Mouse (Mus musculus) liver, embryonic 15.5 days (tissue): Measurements from ENCODE around the gene Asic2. TPM values are rescaled to one million over a fixed set of nuclear protein-coding genes. Genes with fewer than 3 reads are reported as not detected.

Source experiments
- ATAC-seq: fragments of 200-750 bp; cut with Nextera tagmentation; 2 replicates; pipeline ENCODE4 v1.8.0; 2017; ENCODE audit warnings: moderate number of reproducible peaks, mild to moderate bottlenecking, moderate library complexity; ENCODE audit not compliant: insufficient read depth
- H3K27ac ChIP-seq: fragments of 300-500 bp; sonication (generic); replicated peaks from 2 replicates; pipeline ENCODE4 v1.5.1; 2015; ENCODE audit warnings: mild to moderate bottlenecking, inconsistent platforms
- H3K27me3 ChIP-seq: fragments of 300-500 bp; sonication (generic); 2 replicates; pipeline ENCODE4 v1.6.1; 2015; ENCODE audit warnings: mild to moderate bottlenecking, inconsistent platforms
- H3K36me3 ChIP-seq: fragments of 300-500 bp; sonication (generic); replicated peaks from 2 replicates; pipeline ENCODE4 v1.6.1; 2015; ENCODE audit warnings: moderate library complexity, mild to moderate bottlenecking, inconsistent platforms
- H3K4me1 ChIP-seq: fragments of 300-500 bp; sonication (generic); replicated peaks from 2 replicates; pipeline ENCODE4 v1.6.1; 2015; ENCODE audit warnings: inconsistent platforms
- H3K4me2 ChIP-seq: fragments of 300-500 bp; sonication (generic); 2 replicates; pipeline ENCODE4 v1.6.1; 2015; ENCODE audit warnings: moderate library complexity, mild to moderate bottlenecking, inconsistent platforms
- H3K4me3 ChIP-seq: fragments of 300-500 bp; sonication (generic); replicated peaks from 2 replicates; pipeline ENCODE4 v1.5.1; 2015; ENCODE audit warnings: mild to moderate bottlenecking, inconsistent platforms
- H3K9ac ChIP-seq: fragments of 300-500 bp; sonication (generic); 2 replicates; pipeline ENCODE4 v1.6.1; 2015; ENCODE audit warnings: moderate library complexity, mild to moderate bottlenecking, inconsistent platforms
- H3K9me3 ChIP-seq: fragments of 300-500 bp; sonication (generic); replicated peaks from 2 replicates; pipeline ENCODE4 v1.6.1; 2016; ENCODE audit warnings: inconsistent platforms
- WGBS: fragments of 180-500 bp; shearing (Covaris S2); methylation state at CpG from one replicate; pipeline ENCODE4 v1.1.7; 2015; ENCODE audit warnings: mixed read lengths; ENCODE audit not compliant: insufficient replicate concordance; 5-methylcytosine and 5-hydroxymethylcytosine counted together
- polyA plus RNA-seq: library from polyadenylated mRNA; unstranded; fragments of >200 nt; fragmentation: Nextera tagmentation; extraction: Ambion mirVana; gene quantifications from 2 replicates; pipeline ENCODE4 v1.2.1, GENCODE M21; 2015

Gene Asic2
- polyA plus RNA-seq, 1 experiment from 2014 or later, result 0.03 TPM

GRCm38 (mm10) chr11:80872509-80873474, 1095.5 kb downstream of the Asic2 start:
- Histone ChIP-seq H3K9ac (peak overlapping the region; percentile 33; the same call in 1 of the 2 replicates), H3K4me2 (peak overlapping the region; percentile 63), H3K4me1 (peaks cover 41% of the 10 kb centered on the region), H3K36me3 (no peaks in the 10 kb centered on the region), H3K9me3 (no peaks in the 10 kb centered on the region), H3K27me3 (no peaks in the 10 kb centered on the region), H3K4me3 (peak overlapping the region; percentile 27), H3K27ac (peak overlapping the region; percentile 93)
- WGBS, result 25% methylated on average over 17 of the region's 17 CpGs
- peak; percentile 96 for ATAC-seq

- H3K4me2 ChIP-seq, result no peak overlapping the region
- no peak overlapping the region for H3K9ac ChIP-seq
- no peak overlapping the region for H3K27ac ChIP-seq
- 70% methylated on average over 1 of the region's 1 CpGs for WGBS
- H3K36me3 ChIP-seq, result no peaks in the 10 kb centered on the region
- no peaks in the 10 kb centered on the region for H3K9me3 ChIP-seq
- ATAC-seq, result no peak
- peaks cover 31% of the 10 kb centered on the region for H3K4me1 ChIP-seq
- no peak overlapping the region for H3K4me3 ChIP-seq
- peaks cover 6% of the 10 kb centered on the region; the same call in 1 of the 2 replicates for H3K27me3 ChIP-seq
Observed at GRCm38 (mm10) chr11:80868039-80868438, 1100.2 kb downstream of the Asic2 start.

DNA sequence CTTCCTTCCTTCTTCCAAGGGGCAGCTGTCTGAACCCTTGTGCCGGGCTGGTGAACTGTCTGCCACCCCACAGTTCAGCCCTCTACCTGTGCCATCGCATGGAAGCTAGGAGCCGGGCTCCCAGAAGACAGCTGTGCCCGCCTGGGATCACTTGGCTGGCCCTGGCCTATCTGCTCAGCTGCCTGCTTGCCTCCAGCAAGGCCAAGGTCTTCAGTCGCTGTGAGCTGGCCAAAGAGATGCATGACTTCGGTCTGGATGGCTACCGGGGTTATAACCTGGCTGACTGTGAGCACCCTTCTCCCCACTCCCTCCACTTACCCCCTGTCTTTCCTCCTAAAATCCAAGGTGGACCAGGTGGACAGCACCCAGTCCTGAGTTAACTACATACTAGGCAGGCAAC, 1105.3 kb downstream of the Asic2 start:
- Histone ChIP-seq H3K9me3 (no peaks in the 10 kb centered on the region), H3K4me2 (no peak overlapping the region), H3K9ac (no peak overlapping the region), H3K4me1 (peaks cover 5% of the 10 kb centered on the region), H3K36me3 (no peaks in the 10 kb centered on the region), H3K27me3 (peaks cover 12% of the 10 kb centered on the region; the same call in 1 of the 2 replicates), H3K27ac (no peak overlapping the region), H3K4me3 (no peak overlapping the region)
- WGBS, result 72% methylated on average over 7 of the region's 7 CpGs
- ATAC-seq, result no peak

DNA sequence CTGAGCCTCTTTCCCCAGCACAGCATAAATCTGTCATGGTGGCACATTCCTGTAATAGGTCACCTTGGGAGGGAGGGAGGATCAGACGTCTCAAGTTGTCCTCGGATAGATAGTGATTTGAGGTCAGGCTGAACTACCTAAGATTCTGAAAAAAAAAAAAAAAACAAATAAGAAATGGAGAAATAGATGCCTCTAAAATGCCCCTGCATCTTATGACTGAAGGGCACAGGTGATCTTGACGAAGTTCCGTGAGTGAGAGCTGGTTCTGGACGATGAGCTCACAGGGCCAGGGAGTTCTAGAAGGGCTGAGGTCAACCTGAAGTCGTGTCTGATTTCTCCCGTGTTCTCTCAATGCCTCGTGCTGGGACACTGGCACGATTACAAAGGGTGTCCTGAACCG, 1110.2 kb downstream of the Asic2 start, which contains the start of gene Spaca3:
Spaca3 (plus strand) TSS at position 301 of the 400 bp plus-strand sequence.
- WGBS, result 63% methylated on average over 10 of the region's 10 CpGs
- Histone ChIP-seq H3K9ac (no peak within 1 kb of the TSS), H3K4me1 (peaks cover 40% of the 10 kb centered on the region), H3K4me3 (no peak within 1 kb of the TSS), H3K4me2 (no peak within 1 kb of the TSS), H3K27ac (no peak within 1 kb of the TSS), H3K9me3 (no peaks in the 10 kb centered on the region), H3K27me3 (peaks cover 12% of the 10 kb centered on the region), H3K36me3 (no peaks in the 10 kb centered on the region)
- ATAC-seq, result no peak

DNA sequence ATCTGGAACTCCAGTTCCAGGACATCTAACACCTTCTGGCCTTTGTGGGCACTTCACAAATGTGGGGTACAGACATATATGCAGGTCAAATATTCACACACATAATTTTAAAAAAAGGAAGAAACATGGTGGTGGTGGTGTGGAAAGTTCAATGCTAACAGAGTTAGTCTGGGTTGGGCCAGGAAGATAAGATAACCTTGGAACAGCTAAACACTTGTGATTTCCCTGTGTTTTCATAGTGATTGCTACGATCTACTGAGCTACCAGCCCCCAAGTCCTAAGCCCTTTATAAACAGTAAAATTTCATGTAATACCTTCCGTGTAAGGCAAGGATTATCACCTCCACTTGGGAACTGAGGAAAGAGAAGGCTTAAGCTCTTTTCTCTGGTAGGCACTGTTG, 1111.4 kb downstream of the Asic2 start:
- Histone ChIP-seq H3K4me1 (peaks cover 51% of the 10 kb centered on the region), H3K27me3 (peaks cover 19% of the 10 kb centered on the region), H3K27ac (no peak overlapping the region), H3K9me3 (no peaks in the 10 kb centered on the region), H3K4me2 (no peak overlapping the region), H3K9ac (no peak overlapping the region), H3K36me3 (no peaks in the 10 kb centered on the region), H3K4me3 (no peak overlapping the region)
- 50% methylated on average over 2 of the region's 2 CpGs for WGBS
- ATAC-seq, result no peak

DNA sequence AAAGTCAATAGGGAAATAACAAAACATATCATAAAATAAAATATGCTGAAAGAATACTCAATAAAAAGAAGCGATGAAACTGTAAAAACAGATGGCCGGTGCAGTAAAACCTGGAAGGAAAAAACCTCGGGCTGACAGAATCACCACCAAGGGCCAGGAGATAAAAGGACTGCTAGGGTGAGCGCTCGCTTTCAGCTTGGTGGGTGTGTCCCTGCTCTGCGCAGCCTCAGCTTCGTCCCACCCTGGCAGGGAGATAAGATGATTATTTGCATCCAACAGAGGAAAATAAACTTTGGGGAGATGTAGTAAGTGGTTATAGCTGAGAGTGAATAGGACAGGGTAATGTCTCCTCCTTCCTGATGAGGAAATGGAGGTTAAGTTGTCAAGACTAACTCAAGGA, 1113.3 kb downstream of the Asic2 start:
- H3K27ac ChIP-seq, result peak overlapping the region; percentile 43; the same call in 1 of the 2 replicates
- H3K27me3 ChIP-seq, result peaks cover 18% of the 10 kb centered on the region
- H3K9ac ChIP-seq, result no peak overlapping the region
- peak overlapping the region; percentile 52 for H3K4me2 ChIP-seq
- peaks cover 51% of the 10 kb centered on the region for H3K4me1 ChIP-seq
- no peaks in the 10 kb centered on the region for H3K9me3 ChIP-seq
- H3K4me3 ChIP-seq, result 0 out of 2 replicates have a peak overlapping the region, but pooled peaks have one; percentile 12
- H3K36me3 ChIP-seq, result no peaks in the 10 kb centered on the region
- ATAC-seq, result peak; percentile 90
- 21% methylated on average over 7 of the region's 7 CpGs for WGBS

- H3K9me3 ChIP-seq, result no peaks in the 10 kb centered on the region
- peak; percentile 36; the same call in 1 of the 2 replicates for ATAC-seq
- H3K9ac ChIP-seq, result no peak overlapping the region
- H3K4me1 ChIP-seq, result peaks cover 46% of the 10 kb centered on the region
- no peaks in the 10 kb centered on the region for H3K36me3 ChIP-seq
- 67% methylated on average over 11 of the region's 11 CpGs for WGBS
- peaks cover 15% of the 10 kb centered on the region for H3K27me3 ChIP-seq
- 0 out of 2 replicates have a peak overlapping the region, but pooled peaks have one; percentile 12 for H3K4me3 ChIP-seq
- H3K4me2 ChIP-seq, result peak overlapping the region; percentile 52
- H3K27ac ChIP-seq, result peak overlapping the region; percentile 43; the same call in 1 of the 2 replicates
Observed at GRCm38 (mm10) chr11:80854430-80854829, 1113.8 kb downstream of the Asic2 start.

DNA sequence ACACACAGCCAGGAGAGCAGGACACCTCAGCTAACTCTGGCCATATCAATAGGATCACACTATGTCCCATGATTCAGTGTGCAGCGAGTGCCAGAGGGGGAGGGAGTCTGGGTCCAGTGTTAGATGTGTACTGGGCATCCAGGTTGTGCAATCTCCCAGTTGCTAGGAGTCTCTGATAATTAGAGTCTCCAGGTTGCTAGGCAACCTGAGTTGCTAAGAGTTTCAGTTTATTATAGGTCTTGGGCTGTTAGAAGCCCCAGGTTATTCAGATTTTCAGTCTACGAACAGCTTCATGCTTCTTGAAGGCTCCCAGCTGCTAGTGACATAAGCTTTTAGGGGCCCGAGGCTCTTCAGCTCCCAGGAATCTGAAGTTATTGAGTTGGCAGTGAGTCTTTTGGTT, 1115.2 kb downstream of the Asic2 start:
- no peak for ATAC-seq
- 49% methylated on average over 3 of the region's 3 CpGs for WGBS
- no peaks in the 10 kb centered on the region for H3K36me3 ChIP-seq
- no peak overlapping the region for H3K4me3 ChIP-seq
- H3K9me3 ChIP-seq, result no peaks in the 10 kb centered on the region
- H3K4me2 ChIP-seq, result no peak overlapping the region
- no peak overlapping the region for H3K9ac ChIP-seq
- peaks cover 17% of the 10 kb centered on the region for H3K27me3 ChIP-seq
- H3K27ac ChIP-seq, result no peak overlapping the region
- peaks cover 46% of the 10 kb centered on the region for H3K4me1 ChIP-seq

GRCm38 (mm10) chr11:80851859-80852258, 1116.4 kb downstream of the Asic2 start:
- no peaks in the 10 kb centered on the region for H3K36me3 ChIP-seq
- ATAC-seq, result no peak
- peaks cover 26% of the 10 kb centered on the region for H3K27me3 ChIP-seq
- H3K27ac ChIP-seq, result no peak overlapping the region
- no peak overlapping the region for H3K4me3 ChIP-seq
- 24% methylated on average over 5 of the region's 5 CpGs for WGBS
- H3K4me1 ChIP-seq, result peaks cover 43% of the 10 kb centered on the region
- no peak overlapping the region for H3K9ac ChIP-seq
- H3K4me2 ChIP-seq, result no peak overlapping the region
- H3K9me3 ChIP-seq, result no peaks in the 10 kb centered on the region

DNA sequence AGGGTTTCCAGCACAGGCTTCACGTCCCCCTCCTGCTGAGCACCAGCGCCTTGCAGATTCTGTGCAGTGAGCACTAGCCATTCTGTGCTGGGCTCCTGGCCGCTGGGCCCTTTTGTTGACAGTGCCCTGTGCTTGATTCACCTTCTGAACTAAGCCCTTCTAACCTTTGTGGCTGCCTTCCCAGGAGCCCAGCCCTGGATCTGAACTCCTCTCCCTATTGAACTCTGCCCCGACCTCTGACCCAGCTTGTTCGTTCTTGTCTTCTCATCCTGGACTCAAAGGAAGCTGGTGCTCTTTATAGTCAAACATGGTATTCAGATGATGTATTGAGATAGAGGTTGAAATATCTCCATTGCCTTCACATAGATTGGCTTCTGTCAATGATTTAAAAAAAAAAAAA, 1120.1 kb downstream of the Asic2 start:
- Histone ChIP-seq H3K9ac (no peak overlapping the region), H3K27ac (no peak overlapping the region), H3K4me1 (peaks cover 11% of the 10 kb centered on the region; the same call in 1 of the 2 replicates), H3K4me2 (no peak overlapping the region), H3K4me3 (no peak overlapping the region), H3K27me3 (peaks cover 21% of the 10 kb centered on the region), H3K9me3 (no peaks in the 10 kb centered on the region), H3K36me3 (no peaks in the 10 kb centered on the region)
- no peak for ATAC-seq
- WGBS, result 58% methylated on average over 5 of the region's 5 CpGs

- Histone ChIP-seq H3K27ac (no peak overlapping the region), H3K4me3 (no peak overlapping the region), H3K4me2 (no peak overlapping the region), H3K4me1 (no peaks in the 10 kb centered on the region), H3K9ac (no peak overlapping the region), H3K27me3 (peaks cover 19% of the 10 kb centered on the region), H3K36me3 (no peaks in the 10 kb centered on the region), H3K9me3 (no peaks in the 10 kb centered on the region)
- 34% methylated on average over 3 of the region's 3 CpGs for WGBS
- ATAC-seq, result no peak
Observed at GRCm38 (mm10) chr11:80846115-80846514, 1122.1 kb downstream of the Asic2 start.
